Mouse (Mus musculus): ENCODE data around the gene Mfng. TPM values are rescaled to one million over a fixed set of nuclear protein-coding genes. Genes with fewer than 3 reads are reported as not detected.

Gene Mfng
- polyA plus RNA-seq, 2 experiments, result 2.9 to 3.4 TPM

DNA sequence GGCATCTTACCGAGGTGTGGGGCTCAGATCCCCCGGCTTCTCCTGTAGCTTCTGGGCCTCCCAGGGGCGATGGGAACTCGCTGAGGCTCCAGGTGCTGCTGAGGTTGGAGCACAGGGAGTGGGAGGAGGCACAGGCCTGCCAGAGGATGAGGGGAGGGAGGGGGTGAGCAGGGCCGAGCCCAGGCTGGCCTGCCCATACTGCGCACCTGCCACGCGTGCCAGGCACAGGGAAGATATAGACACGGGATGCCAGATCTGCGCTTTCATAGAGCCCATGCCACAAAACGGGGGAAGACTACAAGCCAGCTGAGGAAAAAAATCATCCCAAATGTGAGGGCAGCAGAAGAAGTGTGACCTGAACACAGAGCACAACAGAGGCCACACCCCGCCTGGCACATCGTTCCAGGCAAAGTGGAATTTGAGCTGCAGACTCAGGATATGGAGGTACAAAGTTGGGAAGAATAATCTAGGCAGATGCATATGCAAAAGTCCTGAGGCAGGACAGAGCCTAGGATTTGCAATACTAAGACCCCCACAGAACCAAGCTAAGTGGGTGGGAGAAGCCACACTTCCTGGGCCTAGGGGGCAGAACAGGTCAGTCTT is 16.5 kb upstream of the Mfng start:
- no peak for ATAC-seq (ENCODE audit: insufficient read depth)
- no peak for DNase-seq (ENCODE audit: low read depth in 3 of 3, low spot score in 3 of 3)
- Histone ChIP-seq H3K4me3 (ENCODE audit: insufficient read depth in 1 of 2, low read depth in 2 of 2, low read length in 2 of 2) (no peak overlapping the region), H3K9ac (replicated peaks) (no peak overlapping the region), H3K4me1 (replicated peaks; ENCODE audit: control insufficient read depth in 2 of 2, insufficient read depth in 2 of 2, low read length in 1 of 2) (peaks cover 0 to 3% of the 10 kb centered on the region in 2 experiments; a peak in 1 of 4 replicates), H3K9me3 (ENCODE audit: control insufficient read depth, low read length) (no peaks in the 10 kb centered on the region), H3K27ac (no peak overlapping the region), H3K4me2 (ENCODE audit: low read depth) (no peak overlapping the region), H3K36me3 (replicated peaks; ENCODE audit: control insufficient read depth, insufficient read depth, low read depth) (no peaks in the 10 kb centered on the region), H3K27me3 (ENCODE audit: control insufficient read depth, insufficient read depth, low read length) (no peaks in the 10 kb centered on the region)
- 72% methylated on average over 13 of the region's 13 CpGs for WGBS (ENCODE audit: insufficient replicate concordance)
- TF ChIP-seq EP300 (IDR thresholded peaks at IDR 0.05; ENCODE audit: low read depth), result no peak
- no peak for TF ChIP-seq CTCF (IDR thresholded peaks at IDR 0.05; ENCODE audit: low read depth)

GRCm38 (mm10) chr15:78788042-78788441 is 14.8 kb upstream of the Mfng start:
- H3K27ac ChIP-seq, result no peak overlapping the region
- peaks cover 0 to 3% of the 10 kb centered on the region in 2 experiments; a peak in 1 of 4 replicates for H3K4me1 ChIP-seq (replicated peaks; ENCODE audit: control insufficient read depth in 2 of 2, insufficient read depth in 2 of 2, low read length in 1 of 2)
- no peak for ATAC-seq (ENCODE audit: insufficient read depth)
- no peak overlapping the region for H3K4me3 ChIP-seq (ENCODE audit: insufficient read depth in 1 of 2, low read depth in 2 of 2, low read length in 2 of 2)
- H3K9me3 ChIP-seq (ENCODE audit: control insufficient read depth, low read length), result no peaks in the 10 kb centered on the region
- no peak for DNase-seq (ENCODE audit: low read depth in 3 of 3, low spot score in 3 of 3)
- no peaks in the 10 kb centered on the region for H3K36me3 ChIP-seq (replicated peaks; ENCODE audit: control insufficient read depth, insufficient read depth, low read depth)
- no peak overlapping the region for H3K9ac ChIP-seq (replicated peaks)
- TF ChIP-seq CTCF (IDR thresholded peaks at IDR 0.05; ENCODE audit: low read depth), result no peak
- no peak for TF ChIP-seq EP300 (IDR thresholded peaks at IDR 0.05; ENCODE audit: low read depth)
- WGBS (ENCODE audit: insufficient replicate concordance), result 47% methylated on average over 3 of the region's 3 CpGs
- H3K4me2 ChIP-seq (ENCODE audit: low read depth), result no peak overlapping the region
- no peaks in the 10 kb centered on the region for H3K27me3 ChIP-seq (ENCODE audit: control insufficient read depth, insufficient read depth, low read length)

- Histone ChIP-seq H3K4me3 (ENCODE audit: insufficient read depth in 1 of 2, low read depth in 2 of 2, low read length in 2 of 2) (no peak overlapping the region), H3K4me2 (ENCODE audit: low read depth) (no peak overlapping the region), H3K4me1 (replicated peaks; ENCODE audit: control insufficient read depth in 2 of 2, insufficient read depth in 2 of 2, low read length in 1 of 2) (peaks cover 0 to 3% of the 10 kb centered on the region in 2 experiments; a peak in 1 of 4 replicates), H3K9ac (replicated peaks) (no peak overlapping the region), H3K9me3 (ENCODE audit: control insufficient read depth, low read length) (no peaks in the 10 kb centered on the region), H3K36me3 (replicated peaks; ENCODE audit: control insufficient read depth, insufficient read depth, low read depth) (no peaks in the 10 kb centered on the region), H3K27ac (no peak overlapping the region), H3K27me3 (ENCODE audit: control insufficient read depth, insufficient read depth, low read length) (no peaks in the 10 kb centered on the region)
- WGBS (ENCODE audit: insufficient replicate concordance), result 42% methylated on average over 9 of the region's 9 CpGs
- DNase-seq (ENCODE audit: low read depth in 3 of 3, low spot score in 3 of 3), result no peak
- TF ChIP-seq CTCF (IDR thresholded peaks at IDR 0.05; ENCODE audit: low read depth), result no peak
- TF ChIP-seq EP300 (IDR thresholded peaks at IDR 0.05; ENCODE audit: low read depth), result no peak
- no peak for ATAC-seq (ENCODE audit: insufficient read depth)
Measured at GRCm38 (mm10) chr15:78787287-78787856, 14.1 kb upstream of the Mfng start.

DNA sequence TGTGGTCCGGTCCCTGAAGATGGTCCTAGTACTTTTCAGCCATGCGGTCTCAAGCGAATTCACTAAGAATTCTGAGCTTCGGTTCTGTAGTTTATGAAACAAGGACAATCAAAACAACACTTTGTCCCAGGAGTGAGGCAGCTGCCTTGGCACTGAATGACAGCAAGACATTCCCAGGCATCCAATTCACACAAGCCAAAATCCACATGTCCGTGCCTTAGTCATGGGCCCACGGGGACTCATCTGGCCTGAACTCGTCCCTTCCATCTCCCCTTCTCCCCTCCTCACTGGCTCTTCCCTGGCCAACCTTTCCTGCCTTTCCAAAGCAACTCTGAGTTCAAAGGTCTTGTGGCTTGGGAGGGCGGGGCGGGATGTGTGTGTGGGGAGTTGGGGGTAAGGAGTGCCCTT is 13.1 kb upstream of the Mfng start:
- H3K9ac ChIP-seq (replicated peaks), result no peak overlapping the region
- ATAC-seq (ENCODE audit: insufficient read depth), result no peak
- peaks cover 0 to 3% of the 10 kb centered on the region in 2 experiments; a peak in 1 of 4 replicates for H3K4me1 ChIP-seq (replicated peaks; ENCODE audit: control insufficient read depth in 2 of 2, insufficient read depth in 2 of 2, low read length in 1 of 2)
- no peaks in the 10 kb centered on the region for H3K36me3 ChIP-seq (replicated peaks; ENCODE audit: control insufficient read depth, insufficient read depth, low read depth)
- TF ChIP-seq CTCF (IDR thresholded peaks at IDR 0.05; ENCODE audit: low read depth), result no peak
- TF ChIP-seq EP300 (IDR thresholded peaks at IDR 0.05; ENCODE audit: low read depth), result no peak
- no peaks in the 10 kb centered on the region for H3K27me3 ChIP-seq (ENCODE audit: control insufficient read depth, insufficient read depth, low read length)
- no peak overlapping the region for H3K4me2 ChIP-seq (ENCODE audit: low read depth)
- WGBS (ENCODE audit: insufficient replicate concordance), result 73% methylated on average over 9 of the region's 9 CpGs
- no peaks in the 10 kb centered on the region for H3K9me3 ChIP-seq (ENCODE audit: control insufficient read depth, low read length)
- DNase-seq (ENCODE audit: low read depth in 3 of 3, low spot score in 3 of 3), result no peak
- H3K4me3 ChIP-seq (ENCODE audit: insufficient read depth in 1 of 2, low read depth in 2 of 2, low read length in 2 of 2), result no peak overlapping the region
- no peak overlapping the region for H3K27ac ChIP-seq

DNA sequence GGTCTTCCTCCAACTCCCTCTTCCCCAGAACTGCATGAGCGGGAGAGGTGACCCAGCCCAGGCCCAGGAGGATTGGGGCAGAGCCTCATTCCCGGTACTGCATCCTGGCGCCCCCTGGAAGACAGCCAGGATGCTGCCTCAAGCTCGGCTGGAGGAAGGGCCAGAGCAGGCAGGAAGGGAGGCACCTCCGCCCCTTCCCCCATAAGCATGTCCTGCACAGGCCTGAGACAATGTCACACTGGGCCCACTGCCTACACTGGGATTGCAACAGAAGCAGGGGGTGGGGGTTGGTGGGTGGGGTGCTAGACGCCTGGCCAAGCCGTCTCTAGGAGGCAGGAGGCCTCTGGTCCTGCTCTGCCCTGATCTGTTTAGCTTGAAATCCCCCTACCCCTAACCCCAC is 12.7 kb upstream of the Mfng start:
- H3K4me1 ChIP-seq (replicated peaks; ENCODE audit: control insufficient read depth in 2 of 2, insufficient read depth in 2 of 2, low read length in 1 of 2), result peaks cover 0 to 3% of the 10 kb centered on the region in 2 experiments; a peak in 1 of 4 replicates
- no peak for TF ChIP-seq EP300 (IDR thresholded peaks at IDR 0.05; ENCODE audit: low read depth)
- no peak for TF ChIP-seq CTCF (IDR thresholded peaks at IDR 0.05; ENCODE audit: low read depth)
- H3K27ac ChIP-seq, result no peak overlapping the region
- ATAC-seq (ENCODE audit: insufficient read depth) (no peak), DNase-seq (ENCODE audit: low read depth in 3 of 3, low spot score in 3 of 3) (no peak)
- no peaks in the 10 kb centered on the region for H3K36me3 ChIP-seq (replicated peaks; ENCODE audit: control insufficient read depth, insufficient read depth, low read depth)
- H3K27me3 ChIP-seq (ENCODE audit: control insufficient read depth, insufficient read depth, low read length), result no peaks in the 10 kb centered on the region
- H3K4me3 ChIP-seq (ENCODE audit: insufficient read depth in 1 of 2, low read depth in 2 of 2, low read length in 2 of 2), result no peak overlapping the region
- 27% methylated on average over 7 of the region's 7 CpGs for WGBS (ENCODE audit: insufficient replicate concordance)
- no peak overlapping the region for H3K9ac ChIP-seq (replicated peaks)
- H3K9me3 ChIP-seq (ENCODE audit: control insufficient read depth, low read length), result no peaks in the 10 kb centered on the region
- H3K4me2 ChIP-seq (ENCODE audit: low read depth), result no peak overlapping the region

All from liver, embryonic 14.5 days (tissue).